Mouse (Mus musculus) lung, postnatal 0 days (tissue): ENCODE measurements around the gene Dnmt1.

Source experiments
- CTCF ChIP-seq: IDR thresholded peaks from 2 replicates; pipeline ENCODE4 v1.5.1; 2016; ENCODE audit warnings: antibody characterized with exemption, mild to moderate bottlenecking
- EP300 ChIP-seq: IDR thresholded peaks from 2 replicates; pipeline ENCODE4 v1.6.1; 2016; ENCODE audit warnings: antibody characterized with exemption, mild to moderate bottlenecking, control low read depth

DNA sequence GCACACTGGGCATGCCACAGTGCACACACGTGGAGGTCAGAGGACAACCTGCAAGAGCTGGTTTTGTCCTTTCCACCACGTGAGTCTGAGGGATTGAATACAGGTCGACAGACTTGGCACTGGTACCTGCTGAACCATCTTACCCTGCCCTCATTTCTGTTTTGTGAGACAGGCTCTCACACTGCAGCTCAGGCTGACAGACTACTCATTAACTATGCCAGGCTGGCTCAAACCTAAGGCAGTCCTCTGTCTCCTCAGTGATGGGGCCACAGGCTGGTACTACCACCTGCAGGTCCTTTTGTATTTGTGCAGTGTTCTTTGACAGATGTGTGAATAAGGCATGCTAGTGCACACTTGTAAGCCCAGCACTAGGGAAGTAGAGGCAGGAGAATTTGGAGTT lies 35.4 kb upstream of the Dnmt1 start:
- TF ChIP-seq CTCF (peak; percentile 61), EP300 (no peak)
